Mouse (Mus musculus): ENCODE measurements at regions not wholly inside any gene's neighbourhood (a gene's known extent, or its start where the extent isn't known, plus 50 kb on each side); places are given as distances from the start of the nearest gene placed in this dataset.

DNA sequence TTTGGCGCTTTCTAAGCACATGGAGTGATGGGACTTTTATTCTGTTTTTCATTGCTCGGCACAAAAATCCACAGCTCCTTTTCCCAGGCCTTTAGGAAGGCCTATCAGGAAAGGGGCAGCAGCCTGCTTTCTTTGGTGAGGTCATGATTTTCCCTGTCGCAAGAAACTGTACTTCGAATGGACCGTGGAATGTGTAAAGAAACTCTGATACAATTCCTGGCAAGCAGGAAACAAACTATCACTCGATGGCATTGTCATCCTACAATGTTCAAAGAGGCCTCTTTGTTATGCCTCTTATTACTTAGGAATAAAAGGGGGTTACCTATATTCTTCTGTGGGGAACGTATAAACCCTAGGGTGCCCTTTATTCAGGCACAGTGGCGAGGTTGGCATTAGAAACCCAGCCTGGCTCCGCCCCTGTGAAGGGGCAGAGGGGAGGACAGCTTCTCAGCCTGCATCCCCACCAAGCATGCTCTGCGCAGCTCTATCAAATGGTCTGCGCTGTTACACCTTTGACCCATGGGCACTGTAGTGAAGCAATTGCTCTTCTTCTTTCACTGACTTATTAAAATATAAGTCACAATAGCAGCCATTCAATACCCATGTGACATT, 246.5 kb downstream of the Irs2 start:
- TF ChIP-seq CTCF (IDR thresholded peaks at IDR 0.05): no peak
- DNase-seq: no peak
- Histone ChIP-seq H3K4me3 (no peak overlapping the region), H3K27ac (no peak overlapping the region)
- intact Hi-C loops (cut with DNase I): no loop called here

DNA sequence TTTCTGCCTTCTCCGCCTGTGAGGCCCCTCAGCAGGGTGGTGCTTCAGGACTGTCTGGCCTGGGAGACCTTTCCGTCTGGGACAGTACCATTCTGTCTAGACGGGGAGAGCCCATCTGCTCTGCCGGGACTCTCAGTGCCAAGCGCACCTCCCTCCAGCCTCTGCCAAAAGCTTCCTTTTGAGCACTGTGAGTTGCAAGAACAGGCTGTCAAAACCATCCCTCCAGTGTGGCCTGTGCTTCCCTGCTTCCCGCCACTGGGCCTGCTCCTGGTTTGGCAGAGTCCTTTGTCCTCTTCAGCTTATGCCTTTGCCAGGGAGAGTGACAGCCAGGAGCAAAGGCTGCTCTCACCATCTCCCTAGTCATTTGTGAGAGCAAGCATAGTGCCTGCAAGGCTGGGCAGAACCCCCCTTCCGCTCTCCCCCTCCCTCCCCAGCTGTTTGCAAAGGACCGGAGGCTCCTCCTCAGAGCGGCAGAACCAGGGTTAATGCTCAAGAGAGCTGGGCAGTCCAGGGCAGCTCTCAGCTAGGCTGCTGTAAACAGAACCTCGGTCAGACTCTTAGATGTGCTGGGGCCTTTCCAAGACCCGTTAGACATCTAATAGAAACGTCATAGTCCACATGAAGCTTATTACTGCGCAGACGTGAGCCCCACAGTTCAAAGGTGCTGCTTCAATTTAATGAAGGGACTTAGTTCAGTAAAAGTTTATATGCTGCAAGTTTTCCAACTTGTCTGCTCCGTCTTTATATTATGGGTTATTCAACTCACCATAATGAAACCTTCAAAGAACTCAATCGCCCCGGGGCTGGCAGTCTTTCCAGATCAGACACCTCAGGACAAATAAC, 247.2 kb downstream of the Irs2 start:
- no peak overlapping the region for H3K27ac ChIP-seq
- intact Hi-C loops (cut with DNase I): no loop called here
- no peak overlapping the region for H3K4me3 ChIP-seq
- TF ChIP-seq CTCF (IDR thresholded peaks at IDR 0.05): no peak
- peak; percentile 35 for DNase-seq

DNA sequence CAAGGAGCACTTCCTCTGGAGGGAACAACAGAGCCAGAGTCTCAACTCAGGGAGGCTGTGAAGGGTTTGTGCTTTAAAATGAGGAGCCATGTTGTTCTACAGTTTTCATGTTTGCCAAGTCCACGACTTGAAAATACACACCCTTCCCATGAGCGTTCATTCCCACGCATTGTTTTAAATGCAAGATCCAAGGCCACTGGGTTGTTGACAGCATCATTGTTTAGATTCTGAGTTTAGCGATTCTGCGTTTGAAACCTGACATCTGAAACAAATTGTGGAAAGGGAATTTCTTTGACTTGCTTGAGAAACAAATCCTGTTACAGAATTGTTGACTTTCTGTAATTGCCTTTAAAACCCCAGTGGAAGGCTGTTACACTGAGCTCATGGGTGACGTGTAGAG, 248.0 kb downstream of the Irs2 start:
- intact Hi-C loops (cut with DNase I): no loop called here
- no peak for DNase-seq
- no peak overlapping the region for H3K27ac ChIP-seq
- no peak overlapping the region for H3K4me3 ChIP-seq
- TF ChIP-seq CTCF (IDR thresholded peaks at IDR 0.05): no peak

DNA sequence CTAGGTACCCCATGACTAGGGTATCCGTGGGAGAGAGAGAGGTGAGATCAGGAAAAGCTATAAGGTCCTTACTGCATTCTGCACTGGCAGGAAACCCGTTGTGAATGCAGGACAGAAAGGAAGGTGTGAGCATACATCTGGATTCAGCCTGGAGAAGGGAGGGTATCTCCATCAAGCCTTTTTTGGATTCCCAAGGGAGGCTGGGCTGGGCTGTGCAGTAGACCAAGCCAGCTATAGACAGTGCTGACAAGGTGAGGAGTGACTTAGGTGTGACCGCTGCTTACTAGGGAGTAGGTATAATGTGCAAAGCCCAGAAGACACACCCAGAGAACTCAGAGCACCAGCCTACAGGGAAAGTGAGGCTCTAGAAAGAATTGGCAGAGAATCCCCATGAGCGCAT, 250.1 kb downstream of the Irs2 start:
- Histone ChIP-seq H3K4me3 (no peak overlapping the region), H3K27ac (no peak overlapping the region)
- DNase-seq: no peak
- no peak for TF ChIP-seq CTCF (IDR thresholded peaks at IDR 0.05)
- intact Hi-C loops (cut with DNase I): no loop called here

DNA sequence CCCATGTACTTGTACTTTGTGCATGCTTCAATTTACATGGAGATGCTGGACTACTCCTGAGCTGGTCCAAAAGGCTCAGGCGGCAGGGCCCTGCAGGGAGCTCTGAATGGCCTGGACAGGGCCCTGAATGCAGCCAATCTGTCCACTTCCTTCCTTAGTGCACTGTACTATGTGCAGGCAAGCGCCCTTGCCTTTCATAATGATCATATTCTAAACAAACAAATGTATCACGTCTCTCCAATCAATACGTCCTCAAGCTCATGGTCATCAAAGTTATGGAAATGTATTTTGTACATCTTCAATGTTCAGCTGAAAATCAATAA, 253.3 kb downstream of the Irs2 start:
- no peak overlapping the region for H3K4me3 ChIP-seq
- no peak overlapping the region for H3K27ac ChIP-seq
- DNase-seq: no peak
- no peak for TF ChIP-seq CTCF (IDR thresholded peaks at IDR 0.05)
- intact Hi-C loops (cut with DNase I): no loop called here

DNA sequence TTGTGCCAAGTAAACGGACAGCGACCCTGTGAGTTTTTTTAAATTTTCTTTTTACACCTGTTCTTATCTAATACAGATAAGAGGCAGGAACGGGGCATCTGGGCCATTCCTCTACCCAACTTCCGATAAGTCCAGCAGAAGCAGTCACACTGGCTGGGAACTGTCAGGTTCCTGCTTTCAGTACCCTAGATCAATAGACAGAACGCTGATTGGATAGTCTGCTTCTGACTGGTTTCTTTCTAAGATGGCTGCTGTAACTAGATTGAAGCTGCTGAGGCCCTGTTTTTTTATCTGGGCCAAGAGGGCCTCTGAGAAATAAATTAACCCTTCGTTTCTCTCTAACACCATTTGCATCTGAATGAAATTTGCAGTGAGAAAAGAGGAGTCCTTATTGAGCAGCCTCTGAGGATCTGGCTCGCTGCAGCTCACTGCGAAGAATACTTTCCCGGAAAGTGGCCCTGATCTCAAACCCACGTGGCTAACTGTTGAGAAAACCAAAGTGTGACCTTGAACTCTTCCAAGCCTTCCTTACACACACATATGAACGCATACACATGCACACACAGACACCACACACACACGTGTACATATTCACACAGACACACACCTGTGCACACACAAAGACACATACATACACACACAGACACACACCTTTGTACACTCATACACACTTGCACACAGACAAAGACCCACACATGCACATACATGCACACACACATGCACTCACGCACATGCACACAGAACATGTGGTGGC, 253.8 kb downstream of the Irs2 start:
- TF ChIP-seq CTCF (IDR thresholded peaks at IDR 0.05): no peak
- no peak overlapping the region for H3K27ac ChIP-seq
- no peak overlapping the region for H3K4me3 ChIP-seq
- intact Hi-C loops (cut with DNase I): no loop called here
- DNase-seq: no peak

DNA sequence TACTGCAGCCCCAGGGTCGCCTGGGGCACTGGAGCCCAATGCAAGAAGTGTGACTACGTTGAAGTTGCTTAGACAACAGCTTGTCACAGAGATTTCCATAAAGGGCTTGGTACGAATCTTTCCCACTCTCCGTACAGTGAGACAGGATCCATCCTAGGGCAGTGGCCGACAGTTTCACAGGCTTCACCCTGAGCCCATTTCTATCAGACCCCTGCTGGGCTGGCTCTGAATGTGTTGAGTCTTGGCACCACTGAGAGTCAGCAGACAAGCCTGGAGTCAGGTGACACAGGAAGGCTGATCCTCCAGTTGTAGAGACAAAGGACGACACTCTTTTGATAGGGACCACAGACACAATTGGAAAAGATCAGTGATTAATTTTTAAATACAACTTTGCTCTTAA, 255.2 kb downstream of the Irs2 start:
- H3K4me3 ChIP-seq: no peak overlapping the region
- no peak for DNase-seq
- H3K27ac ChIP-seq: no peak overlapping the region
- intact Hi-C loops (cut with DNase I): no loop called here
- no peak for TF ChIP-seq CTCF (IDR thresholded peaks at IDR 0.05)

DNA sequence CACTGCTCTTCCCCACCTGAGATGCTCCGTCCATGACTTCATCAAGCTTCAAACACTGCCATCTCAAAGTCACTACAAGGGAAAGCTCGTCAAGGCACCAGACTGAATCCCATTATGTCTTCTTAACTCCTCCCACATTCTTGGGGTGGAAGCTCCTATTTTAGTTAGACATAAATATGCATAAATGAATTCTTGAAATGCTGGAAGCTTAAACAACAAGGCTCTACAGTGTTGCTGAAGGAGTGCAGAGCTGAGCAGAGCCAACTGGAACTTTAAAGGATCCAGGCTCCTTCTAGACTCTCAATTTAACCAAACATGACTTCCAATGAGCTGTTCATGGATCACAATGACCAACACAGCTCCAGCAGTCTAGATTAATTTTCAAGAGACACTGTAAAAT, 261.1 kb downstream of the Irs2 start:
- DNase-seq: no peak

DNA sequence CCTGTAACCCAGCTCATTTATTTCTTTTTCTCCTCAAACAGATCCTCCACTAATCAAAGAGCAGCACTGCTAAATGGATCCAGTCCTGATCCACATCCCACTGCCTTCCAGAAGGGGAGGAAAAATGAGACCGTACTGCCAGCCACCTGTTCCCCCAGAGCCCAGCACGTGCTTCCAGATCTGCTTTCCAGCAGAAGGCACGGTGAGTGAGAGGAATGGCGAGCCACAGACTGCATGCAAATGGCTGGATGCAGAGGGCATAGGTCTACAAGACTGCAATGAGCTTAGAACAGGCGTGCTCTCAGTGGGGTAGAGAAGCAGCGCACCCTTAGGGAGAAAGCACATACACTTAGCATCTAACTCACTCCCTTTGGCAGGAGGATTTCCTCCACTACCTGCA, 265.0 kb downstream of the Irs2 start:
- intact Hi-C loops (cut with DNase I): no loop called here
- Histone ChIP-seq H3K4me3 (no peak overlapping the region), H3K27ac (no peak overlapping the region)
- no peak for TF ChIP-seq CTCF (IDR thresholded peaks at IDR 0.05)
- no peak for DNase-seq

More for the DNA sequence above, 261.1 kb downstream of the Irs2 start:
- Histone ChIP-seq H3K27ac (no peak overlapping the region), H3K4me3 (no peak overlapping the region)
- intact Hi-C loops (cut with DNase I): no loop called here
- no peak for TF ChIP-seq CTCF (IDR thresholded peaks at IDR 0.05)

DNA sequence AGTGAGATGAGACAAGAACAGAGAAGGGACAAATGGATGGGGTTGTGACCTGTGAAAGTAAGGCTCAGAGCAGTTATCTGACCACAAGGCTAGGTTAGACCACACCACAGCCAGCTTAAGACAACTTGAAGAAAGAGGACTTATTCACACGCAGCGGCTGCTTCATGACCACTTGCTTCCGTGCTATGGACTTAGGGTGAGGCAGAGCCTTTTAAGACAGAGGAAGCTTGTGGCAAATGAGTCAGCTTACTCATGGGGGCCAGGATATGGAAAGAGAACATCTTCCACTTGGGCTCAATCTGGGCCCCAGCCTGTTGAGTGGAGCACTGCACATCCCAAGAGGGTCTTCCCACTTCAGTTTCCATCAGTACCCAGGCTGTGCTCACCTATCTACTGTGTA, 267.4 kb downstream of the Irs2 start:
- H3K4me3 ChIP-seq: no peak overlapping the region
- DNase-seq: no peak
- TF ChIP-seq CTCF (IDR thresholded peaks at IDR 0.05): no peak
- intact Hi-C loops (cut with DNase I): no loop called here
- no peak overlapping the region for H3K27ac ChIP-seq

DNA sequence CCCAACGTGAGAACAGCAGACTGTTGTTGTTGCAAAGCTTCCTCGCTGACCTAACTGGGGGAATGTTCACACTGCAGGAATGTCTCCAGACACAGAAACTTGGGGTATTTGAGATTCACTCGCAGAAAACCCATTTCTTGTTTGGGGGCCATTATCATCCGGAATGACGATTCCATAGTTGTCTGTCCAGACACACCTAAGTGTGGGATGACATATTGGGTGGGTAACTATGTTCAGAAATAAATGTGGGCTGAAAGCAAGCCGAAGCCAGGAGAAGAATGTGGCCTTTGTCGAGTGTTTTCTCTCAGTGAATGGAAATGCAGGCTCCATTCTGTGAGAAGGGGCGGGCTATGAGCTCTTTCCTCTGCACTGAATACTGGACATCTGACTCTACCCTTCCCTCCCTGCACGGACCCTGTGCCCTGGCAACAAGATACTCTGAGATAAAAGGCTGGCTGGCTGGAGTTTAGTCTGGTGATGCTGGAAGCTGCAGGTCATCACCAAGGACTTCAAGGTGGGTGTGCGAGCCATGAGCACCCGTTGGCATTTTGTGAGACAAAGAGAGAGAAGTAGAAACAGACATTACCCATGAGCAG, 269.7 kb downstream of the Irs2 start:
- Histone ChIP-seq H3K4me3 (no peak overlapping the region), H3K27ac (no peak overlapping the region)
- intact Hi-C loops (cut with DNase I): no loop called here
- TF ChIP-seq CTCF (IDR thresholded peaks at IDR 0.05): no peak
- no peak for DNase-seq

DNA sequence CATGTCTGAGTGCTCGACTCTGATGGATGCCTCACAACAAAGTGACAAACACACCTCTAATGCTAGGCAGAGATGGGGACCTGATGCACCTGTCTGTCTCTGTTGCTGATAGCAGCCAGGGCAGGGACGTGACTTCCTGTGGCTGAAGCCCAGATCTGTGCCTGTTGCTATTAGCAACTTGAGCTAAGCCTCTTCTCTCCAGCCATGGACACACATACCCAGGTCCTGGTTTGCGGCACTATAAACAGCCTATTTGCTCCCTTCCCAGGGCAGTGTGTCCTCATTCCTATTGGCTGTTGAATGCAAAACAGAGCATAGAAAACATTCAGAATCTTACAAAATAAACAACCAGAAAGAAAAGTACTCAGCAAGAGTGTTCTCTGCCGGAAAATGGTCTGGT, 273.5 kb downstream of the Irs2 start:
- no peak for DNase-seq
- Histone ChIP-seq H3K27ac (no peak overlapping the region), H3K4me3 (no peak overlapping the region)
- intact Hi-C loops (cut with DNase I): no loop called here
- TF ChIP-seq CTCF (IDR thresholded peaks at IDR 0.05): no peak

DNA sequence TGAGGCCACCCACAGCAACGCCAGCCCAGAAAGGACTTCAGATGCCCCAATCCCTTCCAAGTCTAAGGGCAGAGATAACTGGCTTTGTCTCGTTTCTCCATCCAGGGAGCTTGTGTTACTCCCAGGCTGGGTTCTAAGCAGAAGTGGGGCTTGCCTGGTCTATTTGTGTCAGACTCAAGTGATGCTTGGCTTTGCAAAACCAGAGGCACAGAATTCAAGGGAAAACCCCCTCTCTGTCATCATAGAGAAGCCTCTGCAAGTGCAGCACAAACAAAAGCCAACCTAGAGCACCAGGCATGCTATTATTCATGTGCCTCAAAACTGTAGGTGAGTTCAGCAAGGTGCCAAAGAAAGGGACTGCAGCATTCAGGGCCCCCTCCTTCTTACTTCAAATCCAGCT, 284.9 kb downstream of the Irs2 start:
- DNase-seq: no peak
- no peak overlapping the region for H3K4me3 ChIP-seq
- H3K27ac ChIP-seq: no peak overlapping the region
- TF ChIP-seq CTCF (IDR thresholded peaks at IDR 0.05): no peak
- intact Hi-C loops (cut with DNase I): no loop called here
